Mouse (Mus musculus) thymus, adult 2 months (tissue): ENCODE measurements around the gene Babam2. TPM values are rescaled to one million over a fixed set of nuclear protein-coding genes. Genes with fewer than 3 reads are reported as not detected.

ENCODE experiments used
- DNase-seq: peaks from one replicate; pipeline ENCODE4 v3.0.0; 2021
- H3K27ac ChIP-seq: fragments of 200-500 bp; 2 replicates; pipeline ENCODE4 v1.5.1; 2012; ENCODE audit warnings: low read length, control low read depth; ENCODE audit not compliant: control insufficient read depth, insufficient read depth
- H3K27me3 ChIP-seq: fragments of 200-500 bp; 2 replicates; pipeline ENCODE4 v1.6.1; 2012; ENCODE audit warnings: mild to moderate bottlenecking, low read length, moderate library complexity, mixed read lengths; ENCODE audit not compliant: control insufficient read depth, insufficient read depth
- H3K36me3 ChIP-seq: fragments of 200-500 bp; 2 replicates; pipeline ENCODE4 v1.6.1; 2012; ENCODE audit warnings: mild to moderate bottlenecking, low read length, moderate library complexity; ENCODE audit not compliant: control insufficient read depth, insufficient read depth
- H3K4me1 ChIP-seq: fragments of 200-500 bp; replicated peaks from 2 replicates; pipeline ENCODE4 v1.6.1; 2012; ENCODE audit warnings: low read length; ENCODE audit not compliant: control insufficient read depth, insufficient read depth
- H3K4me3 ChIP-seq: fragments of 200-500 bp; 2 replicates; pipeline ENCODE4 v1.5.1; 2012; ENCODE audit warnings: mild to moderate bottlenecking, low read length, control low read depth, moderate library complexity; ENCODE audit not compliant: control insufficient read depth, insufficient read depth
- CTCF ChIP-seq: fragments of 200-500 bp; IDR thresholded peaks from 2 replicates; pipeline ENCODE4 v1.5.1; 2012; ENCODE audit warnings: mild to moderate bottlenecking, control low read depth, low read length, moderate library complexity, borderline replicate concordance; ENCODE audit not compliant: control insufficient read depth, poor library complexity, insufficient read depth; ENCODE audit errors: extremely low read depth
- POLR2A ChIP-seq: fragments of 200-500 bp; IDR thresholded peaks from 2 replicates; pipeline ENCODE4 v1.6.1; 2012; ENCODE audit warnings: mild to moderate bottlenecking, low read length, control low read depth, moderate library complexity; ENCODE audit not compliant: control insufficient read depth, poor library complexity, insufficient read depth; ENCODE audit errors: extremely low read depth
- WGBS: fragments of 180-500 bp; shearing (Covaris S2); methylation state at CpG from one replicate; pipeline ENCODE4 v1.1.7; 2018; 5-methylcytosine and 5-hydroxymethylcytosine counted together
- polyA plus RNA-seq: library from polyadenylated mRNA; depleted of rRNA; stranded (reverse); fragments of >200 nt; gene quantifications from 2 replicates; pipeline ENCODE4 v1.2.3, GENCODE M21; 2012

Gene Babam2
- polyA plus RNA-seq, 1 experiment = 16.1 TPM

- WGBS = 94% methylated on average over 1 of the region's 1 CpGs
- no peak for DNase-seq
- H3K27ac ChIP-seq = no peak overlapping the region
- no peaks in the 10 kb centered on the region for H3K4me1 ChIP-seq
- no peaks in the 10 kb centered on the region for H3K27me3 ChIP-seq
- H3K4me3 ChIP-seq = no peak overlapping the region
- TF ChIP-seq POLR2A (no peak), CTCF (no peak)
- H3K36me3 ChIP-seq = no peaks in the 10 kb centered on the region
Measured at GRCm38 (mm10) chr5:31754634-31755033, 57.1 kb downstream of the Babam2 start.

- no peak for DNase-seq
- Histone ChIP-seq H3K27ac (no peak overlapping the region), H3K36me3 (no peaks in the 10 kb centered on the region), H3K4me1 (no peaks in the 10 kb centered on the region), H3K4me3 (no peak overlapping the region), H3K27me3 (no peaks in the 10 kb centered on the region)
- no peak for TF ChIP-seq POLR2A
- no peak for TF ChIP-seq CTCF
- WGBS = 79% methylated on average over 3 of the region's 3 CpGs
Measured at GRCm38 (mm10) chr5:31755255-31755654, 57.8 kb downstream of the Babam2 start.

GRCm38 (mm10) chr5:31758310-31759091 lies 61.0 kb downstream of the Babam2 start:
- no peak overlapping the region for H3K4me3 ChIP-seq
- no peaks in the 10 kb centered on the region for H3K4me1 ChIP-seq
- no peak for DNase-seq
- no peaks in the 10 kb centered on the region for H3K27me3 ChIP-seq
- TF ChIP-seq POLR2A = no peak
- no peak for TF ChIP-seq CTCF
- no peaks in the 10 kb centered on the region for H3K36me3 ChIP-seq
- no peak overlapping the region for H3K27ac ChIP-seq
- WGBS = 97% methylated on average over 9 of the region's 9 CpGs

GRCm38 (mm10) chr5:31761836-31762235 lies 64.4 kb downstream of the Babam2 start:
- Histone ChIP-seq H3K36me3 (no peaks in the 10 kb centered on the region), H3K27ac (no peak overlapping the region), H3K4me3 (no peak overlapping the region), H3K27me3 (no peaks in the 10 kb centered on the region), H3K4me1 (no peaks in the 10 kb centered on the region)
- 98% methylated on average over 4 of the region's 4 CpGs for WGBS
- DNase-seq = no peak
- TF ChIP-seq POLR2A (no peak), CTCF (no peak)

GRCm38 (mm10) chr5:31762773-31763172 lies 65.3 kb downstream of the Babam2 start:
- no peaks in the 10 kb centered on the region for H3K36me3 ChIP-seq

GRCm38 (mm10) chr5:31765824-31766223 lies 68.3 kb downstream of the Babam2 start:
- TF ChIP-seq CTCF (no peak), POLR2A (no peak)

More at GRCm38 (mm10) chr5:31762773-31763172, 65.3 kb downstream of the Babam2 start:
- no peak for DNase-seq
- 97% methylated on average over 1 of the region's 1 CpGs for WGBS
- Histone ChIP-seq H3K4me1 (no peaks in the 10 kb centered on the region), H3K4me3 (no peak overlapping the region), H3K27me3 (no peaks in the 10 kb centered on the region), H3K27ac (no peak overlapping the region)
- TF ChIP-seq CTCF = no peak
- no peak for TF ChIP-seq POLR2A

GRCm38 (mm10) chr5:31766841-31767542 lies 69.5 kb downstream of the Babam2 start:
- DNase-seq = no peak
- H3K36me3 ChIP-seq = no peaks in the 10 kb centered on the region
- no peak overlapping the region for H3K27ac ChIP-seq
- WGBS = 12% methylated on average over 4 of the region's 4 CpGs
- no peaks in the 10 kb centered on the region for H3K27me3 ChIP-seq
- no peak overlapping the region for H3K4me3 ChIP-seq
- no peaks in the 10 kb centered on the region for H3K4me1 ChIP-seq
- no peak for TF ChIP-seq CTCF
- TF ChIP-seq POLR2A = no peak

More at GRCm38 (mm10) chr5:31765824-31766223, 68.3 kb downstream of the Babam2 start:
- no peak for DNase-seq
- Histone ChIP-seq H3K36me3 (no peaks in the 10 kb centered on the region), H3K4me3 (no peak overlapping the region), H3K27ac (no peak overlapping the region), H3K4me1 (no peaks in the 10 kb centered on the region), H3K27me3 (no peaks in the 10 kb centered on the region)
- 91% methylated on average over 2 of the region's 2 CpGs for WGBS
